Mouse (Mus musculus) C2C12 (cell line): ENCODE data around the gene Gcn1l1.

Experiments
- CTCF ChIP-seq: IDR thresholded peaks from one replicate; pipeline ENCODE4 v1.5.1; 2011; ENCODE audit not compliant: control insufficient read depth, insufficient read depth, insufficient read length
- FOSL1 ChIP-seq: IDR thresholded peaks from one replicate; pipeline ENCODE4 v1.8.0; 2011; ENCODE audit warnings: mild to moderate bottlenecking, low read length; ENCODE audit not compliant: poor library complexity, insufficient read depth, severe bottlenecking
- MAX ChIP-seq: IDR thresholded peaks from one replicate; pipeline ENCODE4 v1.6.1; 2011; ENCODE audit warnings: mild to moderate bottlenecking, control low read depth
- MYOD1 ChIP-seq: IDR thresholded peaks from one replicate; pipeline ENCODE4 v1.6.1; 2011; ENCODE audit warnings: low read depth; ENCODE audit not compliant: control insufficient read depth, insufficient read length
- MYOG ChIP-seq: IDR thresholded peaks from one replicate; pipeline ENCODE4 v1.6.1; 2011; ENCODE audit not compliant: control insufficient read depth, insufficient read length; ENCODE audit errors: extremely low read depth
- USF1 ChIP-seq: IDR thresholded peaks from one replicate; pipeline ENCODE4 v1.6.1; 2011; ENCODE audit warnings: low read depth, mild to moderate bottlenecking, control low read depth, moderate library complexity

GRCm38 (mm10) chr5:115531671-115532270 is 33.3 kb upstream of the Gcn1l1 start:
- no peak for TF ChIP-seq CTCF
- TF ChIP-seq MYOD1, result no peak
- peak; percentile 94 for TF ChIP-seq USF1
- TF ChIP-seq MYOG, result no peak
- no peak for TF ChIP-seq MAX
- TF ChIP-seq FOSL1, result no peak
